Mouse (Mus musculus) heart, adult 9 months (tissue): Measurements from ENCODE around the gene Hist1h4j.
"Not testable (repeated sequence)": the region's sequence is repeated elsewhere in the genome, so short reads cannot be mapped to it uniquely, and the experiment has no call there.

Experiments used
- DNase-seq, 2 experiments: peaks; one replicate each; pipeline ENCODE4 v3.0.0; 2022; ENCODE audit warnings: low spot score in 2 of 2

The Hist1h4j gene

DNA sequence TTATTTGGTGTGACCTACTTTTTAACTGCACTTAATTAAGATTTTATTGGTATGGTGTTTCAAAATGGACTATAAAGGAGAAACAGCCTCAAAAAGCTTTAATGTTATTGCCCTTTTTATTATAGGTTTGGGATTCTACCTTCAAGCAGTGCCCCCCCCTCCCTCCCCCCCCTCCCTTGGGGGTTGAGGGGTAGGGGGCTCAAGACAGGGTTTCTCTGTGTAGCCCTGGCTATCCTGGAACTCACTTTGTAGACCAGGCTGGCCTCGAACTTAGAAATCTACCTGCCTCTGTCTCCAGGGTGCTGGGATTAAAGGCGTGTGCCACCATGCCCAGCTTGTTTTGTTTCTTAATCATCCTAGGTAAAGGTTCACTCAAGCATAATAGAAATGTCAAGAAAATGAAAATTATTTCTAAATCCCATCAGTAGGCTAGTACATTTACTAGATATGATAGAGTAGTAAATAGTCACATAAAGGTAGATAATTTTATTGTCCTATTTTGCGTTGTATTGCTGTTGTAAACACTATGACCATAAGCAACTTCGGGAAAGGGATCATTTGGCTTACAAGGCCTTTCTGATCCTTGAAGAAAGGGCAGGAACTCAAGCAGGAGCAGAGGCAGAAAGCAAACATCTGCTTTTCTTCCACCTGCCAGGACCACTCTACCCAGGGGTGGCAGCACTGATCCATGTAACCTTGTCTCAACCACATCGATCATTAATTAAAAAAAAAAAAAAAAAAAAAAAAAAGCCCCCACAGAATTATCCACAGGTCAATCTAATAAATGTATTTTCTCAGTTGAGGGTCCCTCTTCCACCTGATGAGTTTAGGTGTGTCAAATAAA, 11.6 kb upstream of the Hist1h4j start:
- DNase-seq: no peak

GRCm38 (mm10) chr13:21727948-21728572, 6.8 kb upstream of the Hist1h4j start:
- no peak for DNase-seq

GRCm38 (mm10) chr13:21729544-21729943, 5.3 kb upstream of the Hist1h4j start:
- no peak for DNase-seq

GRCm38 (mm10) chr13:21733466-21733865, 1.4 kb upstream of the Hist1h4j start:
- no peak for DNase-seq

DNA sequence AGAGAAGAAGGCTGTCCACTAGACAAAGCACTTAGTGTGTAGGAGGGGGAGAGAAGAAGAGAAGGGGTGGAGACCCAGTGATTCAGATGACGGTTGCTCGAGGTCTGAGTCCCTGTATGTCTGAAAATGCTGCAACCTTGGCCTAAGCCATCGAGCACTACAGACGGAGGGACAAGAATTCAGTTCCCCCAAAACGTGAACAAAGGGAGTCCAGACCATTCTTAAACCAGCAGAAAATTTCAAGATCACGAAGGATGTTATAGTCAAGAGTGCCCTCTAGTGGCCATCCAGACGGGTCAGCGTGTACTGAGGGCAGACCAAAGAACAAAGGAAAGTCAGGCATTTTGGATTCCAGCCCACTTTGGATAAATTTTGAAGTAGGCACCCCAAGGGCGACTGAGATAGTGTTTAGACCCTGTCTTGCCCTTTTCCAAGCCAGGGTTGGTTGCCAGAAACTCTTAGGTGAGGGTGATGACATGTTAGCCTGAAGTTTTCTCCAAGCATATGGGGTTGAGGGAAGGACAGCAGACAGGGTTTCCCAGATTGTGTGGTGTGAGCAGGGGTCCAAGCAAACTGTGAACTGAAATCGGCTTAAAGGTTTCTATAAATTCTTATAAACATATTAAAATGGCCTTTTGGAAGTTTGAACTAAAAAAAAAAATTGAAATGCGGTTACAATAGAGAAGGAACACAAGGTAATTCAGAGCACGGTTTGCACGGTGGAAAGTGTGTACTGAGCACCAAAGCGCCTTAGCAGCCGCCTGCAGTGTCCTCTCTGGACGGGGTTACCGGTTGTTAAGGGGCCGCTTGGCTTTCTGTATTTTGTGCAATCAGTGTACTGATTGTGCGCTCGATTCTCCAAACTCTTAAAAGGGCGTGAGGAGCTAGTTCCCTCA, 606 bp upstream of the Hist1h4j start:
- DNase-seq: peak; percentile 76 to 82

DNA sequence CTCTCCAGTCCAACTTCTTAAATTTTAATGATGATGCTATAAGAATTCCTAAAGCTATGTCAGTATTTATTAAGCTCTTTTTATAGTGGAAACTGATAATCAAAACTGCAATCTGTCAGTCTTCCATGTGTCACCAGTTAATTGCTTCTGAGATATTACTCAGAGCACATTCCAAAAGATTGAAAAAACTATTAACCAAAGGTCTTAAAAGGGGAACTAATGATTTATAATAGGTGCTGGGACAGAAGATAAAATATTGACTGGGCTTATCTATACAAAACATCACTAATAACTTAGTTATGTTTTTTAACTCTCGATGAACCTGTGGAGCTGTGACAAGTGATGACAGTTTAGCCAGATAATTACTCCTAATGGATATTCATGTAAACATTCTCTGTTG, 10.1 kb downstream of the Hist1h4j start:
- DNase-seq: no peak

DNA sequence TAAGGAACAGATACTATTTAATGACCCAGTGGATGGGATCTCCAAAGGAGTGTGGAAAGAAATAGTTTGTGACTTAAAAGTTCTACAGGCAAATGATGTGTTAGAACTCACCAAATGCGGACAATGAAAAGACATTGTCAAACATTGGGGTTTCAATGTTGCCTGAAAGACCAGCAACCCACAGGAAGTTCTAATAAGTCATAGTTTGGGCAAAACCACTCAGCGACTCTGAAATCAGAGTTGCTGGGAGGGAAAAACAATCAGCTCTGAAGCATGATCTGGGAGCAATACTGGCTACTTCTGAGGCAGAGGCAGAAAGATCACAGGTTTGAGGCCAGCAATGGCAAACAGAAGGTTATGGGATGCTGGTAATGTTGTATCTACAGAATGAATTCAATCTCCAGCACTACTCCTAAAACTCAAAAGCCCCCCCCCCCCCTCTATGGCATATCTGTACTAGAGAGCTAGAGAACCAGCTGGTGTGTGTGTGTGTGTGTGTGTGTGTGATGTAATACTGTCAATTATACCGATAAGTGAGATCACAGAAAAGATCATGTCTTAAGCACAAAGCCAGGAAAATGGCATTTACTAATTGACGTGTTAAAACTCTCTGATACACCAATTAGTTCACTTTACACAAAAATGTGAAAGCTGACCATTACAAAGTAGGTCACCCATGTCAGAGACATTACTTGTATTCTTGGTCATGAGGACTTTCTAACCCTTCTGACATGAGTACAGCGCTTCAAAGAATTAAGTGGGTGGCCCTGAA, 14.7 kb downstream of the Hist1h4j start:
- no peak for DNase-seq

DNA sequence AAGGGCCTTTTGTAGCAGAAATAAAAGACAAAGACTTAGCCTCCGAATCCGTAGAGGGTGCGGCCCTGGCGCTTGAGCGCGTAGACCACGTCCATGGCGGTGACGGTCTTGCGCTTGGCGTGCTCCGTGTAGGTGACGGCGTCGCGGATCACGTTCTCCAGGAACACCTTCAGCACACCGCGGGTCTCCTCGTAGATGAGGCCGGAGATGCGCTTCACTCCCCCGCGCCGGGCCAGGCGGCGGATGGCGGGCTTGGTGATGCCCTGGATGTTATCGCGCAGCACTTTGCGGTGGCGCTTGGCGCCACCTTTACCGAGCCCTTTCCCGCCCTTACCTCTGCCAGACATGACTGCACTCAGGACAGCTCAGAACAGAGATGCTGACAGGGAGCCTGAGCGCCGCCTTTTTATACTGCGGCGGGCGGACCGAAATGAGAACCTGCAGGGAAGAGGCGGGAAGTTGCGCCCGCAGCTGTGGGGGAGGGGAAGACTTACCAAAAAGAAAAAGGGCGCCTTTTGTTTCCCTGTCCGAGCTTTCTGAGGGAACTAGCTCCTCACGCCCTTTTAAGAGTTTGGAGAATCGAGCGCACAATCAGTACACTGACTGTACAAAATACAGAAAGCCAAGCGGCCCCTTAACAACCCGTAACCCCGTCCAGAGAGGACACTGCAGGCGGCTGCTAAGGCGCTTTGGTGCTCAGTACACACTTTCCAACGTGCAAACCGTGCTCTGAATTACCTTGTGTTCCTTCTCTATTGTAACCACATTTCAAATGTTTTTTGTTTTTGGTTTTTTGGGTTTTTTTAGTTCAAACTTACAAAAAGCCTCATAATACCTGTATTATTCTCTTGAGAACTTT, 15.5 kb downstream of the Hist1h4j start, which contains the start of gene Hist1h4k:
Gene Hist1h4k, minus strand, starts transcription at position 347 of the 859 bp plus-strand sequence.
- DNase-seq: peak; percentile 79 to 86

- DNase-seq: no peak
Observed at GRCm38 (mm10) chr13:21751417-21751816, 16.6 kb downstream of the Hist1h4j start.

- DNase-seq: no peak
Observed at GRCm38 (mm10) chr13:21751827-21752226, 17.0 kb downstream of the Hist1h4j start.

DNA sequence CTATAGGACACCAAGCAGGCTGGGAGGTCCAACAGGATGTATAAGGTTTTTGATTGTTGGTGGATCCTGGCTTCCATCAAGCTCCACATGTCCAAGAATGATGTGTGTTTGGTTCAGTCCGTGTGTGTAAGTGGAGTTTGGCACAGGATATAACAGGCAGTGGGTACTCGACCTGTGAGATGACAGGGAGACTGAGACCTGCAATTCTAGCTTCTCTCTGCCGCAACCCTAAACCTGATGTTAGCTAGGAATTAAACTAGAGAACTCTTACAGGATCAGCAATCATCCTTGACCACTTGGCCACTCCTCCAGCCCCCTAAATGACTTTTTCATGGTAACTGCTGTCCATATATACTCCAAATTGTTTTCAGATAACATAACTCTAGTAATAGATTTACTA, 17.5 kb downstream of the Hist1h4j start:
- DNase-seq: no peak

GRCm38 (mm10) chr13:21753051-21753523, 18.2 kb downstream of the Hist1h4j start:
- DNase-seq: no peak

DNA sequence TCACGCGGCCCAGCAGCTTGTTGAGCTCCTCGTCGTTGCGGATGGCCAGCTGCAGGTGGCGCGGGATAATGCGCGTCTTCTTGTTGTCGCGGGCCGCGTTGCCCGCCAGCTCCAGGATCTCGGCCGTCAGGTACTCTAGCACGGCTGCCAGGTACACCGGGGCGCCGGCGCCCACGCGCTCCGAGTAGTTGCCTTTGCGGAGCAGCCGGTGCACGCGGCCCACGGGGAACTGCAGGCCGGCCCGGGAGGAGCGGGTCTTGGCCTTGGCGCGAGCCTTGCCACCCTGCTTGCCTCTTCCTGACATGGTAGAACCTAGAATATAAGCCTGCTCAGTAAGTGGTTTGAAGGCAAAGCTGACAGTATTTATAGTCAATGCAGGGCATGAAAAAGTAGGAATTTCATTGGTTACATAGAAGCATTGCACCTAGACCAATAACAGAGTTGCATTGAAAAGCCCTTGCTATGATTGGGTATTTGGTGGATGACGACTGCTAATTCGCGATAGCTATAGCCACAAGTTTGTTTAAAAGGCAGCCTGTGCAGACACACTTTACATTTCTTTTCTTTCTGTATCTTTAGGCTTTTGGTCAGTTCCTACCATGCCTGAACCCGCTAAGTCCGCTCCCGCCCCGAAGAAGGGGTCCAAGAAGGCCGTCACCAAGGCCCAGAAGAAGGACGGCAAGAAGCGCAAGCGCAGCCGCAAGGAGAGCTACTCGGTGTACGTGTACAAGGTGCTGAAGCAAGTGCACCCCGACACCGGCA, 18.8 kb downstream of the Hist1h4j start, which contains the start of the genes Hist1h2ak and Hist1h2bn:
Gene Hist1h2ak, minus strand, starts transcription at position 304 of the 762 bp plus-strand sequence.
Gene Hist1h2bn, plus strand, starts transcription at position 600 of the 762 bp plus-strand sequence.
- DNase-seq: peak; percentile 78 to 93

- DNase-seq: not testable (repeated sequence)
Observed at GRCm38 (mm10) chr13:21754294-21755001, 19.6 kb downstream of the Hist1h4j start.

DNA sequence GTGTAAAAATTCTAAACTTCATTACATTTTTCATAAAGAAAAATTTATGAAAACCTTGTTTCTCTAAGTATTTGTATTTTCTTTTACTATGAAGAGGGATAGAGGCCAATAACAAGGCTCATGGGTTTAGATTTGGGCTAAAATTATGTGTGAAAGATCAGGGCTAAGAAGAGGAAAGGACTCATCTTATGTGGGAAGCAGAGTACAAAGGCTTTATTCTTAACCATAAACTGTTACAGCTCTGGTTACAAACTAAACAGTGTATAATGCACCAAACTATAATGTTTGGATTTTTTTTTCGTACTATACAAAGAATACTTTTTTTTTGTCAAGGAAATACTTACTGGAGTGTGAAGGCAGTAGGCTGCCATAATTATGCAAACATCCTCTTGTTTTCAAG, 20.8 kb downstream of the Hist1h4j start:
- no peak for DNase-seq

DNA sequence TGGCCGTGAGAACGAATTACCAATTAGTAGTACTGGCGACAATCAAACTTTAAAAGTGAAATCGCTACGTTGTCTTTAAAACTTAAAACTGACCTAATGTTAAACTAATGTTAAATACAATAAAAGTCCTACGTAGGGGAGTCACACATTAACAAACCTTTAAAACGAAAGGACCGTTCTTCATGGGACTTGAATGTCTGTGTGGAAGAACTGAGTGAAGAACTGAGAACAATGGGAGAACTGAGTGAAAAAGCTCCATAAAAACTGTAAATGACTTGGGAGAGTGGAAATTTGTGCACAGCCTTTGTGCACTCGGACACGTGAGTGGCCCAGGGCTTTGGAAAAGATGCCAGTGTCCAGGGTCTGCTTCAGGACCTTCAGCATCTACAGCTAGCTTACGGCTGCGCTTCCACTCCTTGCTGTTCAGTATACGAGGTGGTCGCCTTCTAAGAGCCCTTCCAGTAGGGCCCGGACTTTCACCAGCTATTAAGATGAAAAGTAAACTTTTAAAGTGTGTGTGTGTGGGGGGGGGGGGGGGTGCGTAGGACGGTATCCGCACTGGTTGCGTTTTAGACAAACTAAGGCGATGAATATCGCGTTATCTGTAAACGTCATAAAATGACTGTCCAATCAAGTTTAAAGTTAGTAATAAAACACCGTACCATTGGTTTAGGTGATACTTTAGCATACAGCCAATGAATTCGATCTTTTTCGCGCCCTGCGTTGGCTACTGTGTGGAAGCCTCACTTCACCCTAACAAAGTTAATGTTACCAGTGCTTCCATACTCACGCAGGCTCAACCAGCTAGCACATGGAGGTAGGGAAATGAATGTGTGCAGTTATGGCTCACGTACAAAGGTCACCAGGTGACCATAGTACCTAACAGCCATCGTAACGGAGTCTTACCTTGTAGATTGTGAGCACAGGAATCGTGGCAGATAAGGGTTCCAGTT, 44.2 kb downstream of the Hist1h4j start:
- DNase-seq: peak; percentile 77 to 88
